Comparison of ENCODE assay signal across 16 mouse cellular contexts in genomic region chr2:26751916-26752315, GRCm38 (mm10).
"Had no signal": no experiment of that assay in that cellular context is flagged by ENCODE, and none has a peak within 500 bp of the region (broad histone marks: within the 10 kb centered on the region; RNA-seq: fewer than 3 reads in every experiment).

No protein-coding gene starts in this region.

- H3K4me3 ChIP-seq: neural tube, embryonic 13.5 days; neural tube, embryonic 15.5 days; stomach, embryonic 15.5 days had no signal

- H3K27me3 ChIP-seq: neural tube, embryonic 13.5 days; neural tube, embryonic 15.5 days; stomach, embryonic 15.5 days had no signal

- DNase-seq: retina, postnatal 1 day; right cerebral cortex, adult 18-20 months; right cerebral cortex, postnatal 14 days; right cerebral cortex, postnatal 25 days; right cerebral cortex, postnatal 4 days; spleen, adult 18-20 months; thymus, adult 18-20 months; thymus, adult 2 months; thymus, postnatal 14 days; thymus, postnatal 25 days; thymus, postnatal 36 days; thymus, postnatal 4 days had no signal

- H3K9me3 ChIP-seq: neural tube, embryonic 13.5 days; neural tube, embryonic 15.5 days; stomach, embryonic 15.5 days had no signal

- H3K4me1 ChIP-seq: neural tube, embryonic 13.5 days; neural tube, embryonic 15.5 days; stomach, embryonic 15.5 days had no signal

- H3K36me3 ChIP-seq: neural tube, embryonic 13.5 days; neural tube, embryonic 15.5 days; stomach, embryonic 15.5 days had no signal

- H3K27ac ChIP-seq: neural tube, embryonic 13.5 days; neural tube, embryonic 15.5 days; stomach, embryonic 15.5 days; stomach, postnatal 0 days had no signal
